15 mouse cellular contexts compared by ENCODE assay signal in the genomic region with DNA sequence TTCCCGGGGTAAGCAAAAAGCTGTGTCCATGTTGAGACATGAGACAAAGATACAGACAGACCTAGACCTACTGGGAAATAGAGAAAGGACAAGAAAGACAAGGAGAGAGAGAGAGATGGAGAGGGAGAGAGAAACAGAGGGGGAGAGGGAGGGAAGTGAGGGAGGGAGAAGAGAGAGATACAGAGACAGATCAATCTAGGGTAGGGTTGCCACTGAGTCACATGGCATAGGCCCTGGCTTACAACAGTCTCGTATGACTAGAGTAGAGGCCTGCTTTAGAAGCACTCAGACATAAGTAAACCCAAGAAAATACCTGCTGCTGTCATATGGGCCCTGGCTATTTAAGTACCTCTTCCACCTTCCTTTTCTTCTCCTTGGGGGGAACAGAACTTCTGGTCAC.
"Had no signal": no experiment of that assay in that cellular context is flagged by ENCODE, and none has a peak within 500 bp of the region (broad histone marks: within the 10 kb centered on the region; RNA-seq: fewer than 3 reads in every experiment).

No protein-coding gene starts in this region.

- H3K27me3 ChIP-seq: intestine, embryonic 15.5 days; neural tube, embryonic 13.5 days had no signal

- H3K36me3 ChIP-seq: intestine, embryonic 15.5 days; midbrain, embryonic 10.5 days; neural tube, embryonic 13.5 days had no signal

- H3K4me3 ChIP-seq: intestine, embryonic 15.5 days; left cerebral cortex, adult 2 months; limb, embryonic 10.5 days; midbrain, embryonic 10.5 days; neural tube, embryonic 13.5 days had no signal

- DNase-seq: kidney, adult 18-20 months; kidney, postnatal 14 days; lung, adult 2 months; lung, postnatal 36 days; midbrain, embryonic 14.5 days; right cerebral cortex, postnatal 4 days; spleen, adult 18-20 months; thymus, adult 18-20 months; thymus, postnatal 14 days had no signal

- H3K9ac ChIP-seq: intestine, embryonic 15.5 days; neural tube, embryonic 13.5 days had no signal

- H3K4me2 ChIP-seq: intestine, embryonic 15.5 days; neural tube, embryonic 13.5 days had no signal

- H3K27ac ChIP-seq: intestine, embryonic 15.5 days; left cerebral cortex, adult 2 months; limb, embryonic 10.5 days; midbrain, embryonic 10.5 days; neural tube, embryonic 13.5 days had no signal

- H3K4me1 ChIP-seq: intestine, embryonic 15.5 days; limb, embryonic 10.5 days; midbrain, embryonic 10.5 days; neural tube, embryonic 13.5 days had no signal

- H3K9me3 ChIP-seq: intestine, embryonic 15.5 days; limb, embryonic 10.5 days; midbrain, embryonic 10.5 days; neural tube, embryonic 13.5 days had no signal

- ATAC-seq: lung, postnatal 0 days had no signal
